Mouse (Mus musculus) embryonic stem cell, embryonic (primary cell): ENCODE data around the gene Pomt2.

ENCODE experiments used
- CTCF ChIA-PET, 4 experiments: fragments of 300-600 bp in 2 of 4; fragments of 350-600 bp in 2 of 4; sonication (Branson Sonifier 250); formaldehyde crosslinking; loops; one replicate each; lab custom pipeline; 2022; ENCODE audit warnings: inconsistent platforms in 2 of 4; lab: Charles Lee
- POLR2A ChIA-PET, 4 experiments: fragments of 300-600 bp in 2 of 4; fragments of 350-600 bp in 2 of 4; sonication (Branson Sonifier 250); formaldehyde crosslinking; loops; one replicate each; lab custom pipeline; 2022; ENCODE audit warnings: antibody characterized with exemption in 4 of 4, inconsistent platforms in 1 of 4; lab: Charles Lee

Pomt2 gene

DNA sequence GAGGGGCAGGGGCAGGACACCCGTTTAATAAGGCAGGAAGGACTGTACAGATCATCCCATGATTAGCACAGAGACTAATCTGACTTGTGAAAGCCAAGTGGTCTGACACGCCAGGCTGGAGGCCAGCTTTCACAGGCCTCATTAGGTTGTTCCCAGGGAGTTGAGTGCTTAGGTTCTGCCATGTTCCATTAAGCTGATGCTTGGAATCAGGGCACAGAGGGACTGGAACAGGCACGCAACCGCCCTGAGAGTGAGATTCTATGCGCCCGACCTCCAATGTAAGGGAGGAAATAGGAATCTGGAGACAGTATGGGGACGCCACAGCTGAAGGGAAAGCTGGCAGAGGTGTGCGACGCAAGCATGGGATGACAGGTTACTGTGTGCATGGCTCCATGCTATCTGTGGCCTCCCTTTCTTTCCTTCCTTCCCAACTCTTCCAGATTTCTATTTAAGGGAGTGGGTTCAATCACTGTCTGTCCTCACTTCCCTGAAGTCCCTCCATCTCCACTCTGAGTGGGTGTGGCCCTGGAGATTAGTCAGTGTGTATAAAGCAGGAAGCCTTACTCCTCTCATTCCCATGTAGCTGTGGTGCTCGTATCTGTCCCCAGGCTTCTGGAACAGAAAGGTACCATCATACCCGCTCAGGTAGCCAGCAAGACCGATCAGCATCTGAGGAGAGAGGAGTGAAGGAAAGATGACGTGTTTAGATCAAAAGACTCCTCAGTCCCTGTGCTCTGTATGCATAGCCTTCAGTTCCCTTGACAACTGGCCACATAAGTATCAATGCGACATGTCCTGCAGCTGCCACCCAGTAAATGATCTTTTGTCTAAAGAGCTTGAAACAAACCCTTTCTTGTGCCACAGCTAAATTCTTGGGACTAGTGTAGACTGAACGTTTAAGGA is 10.1 kb downstream of the Pomt2 start:
- CTCF ChIA-PET: interaction anchor here in 2 of 4 experiments (0.6 kb wide), 2 partner anchors 85 to 104 kb away, joined by 3 to 15 read pairs; no protein-coding TSS in a partner anchor

GRCm38 (mm10) chr12:87132784-87133183 is 15.0 kb downstream of the Pomt2 start:
- ChIA-PET POLR2A (interaction anchor here in 2 of 4 experiments (1.1 to 1.6 kb wide), 2 partner anchors 15 to 16 kb away, joined by 5 to 8 read pairs; partner anchors contain the start of gene Pomt2 (in 2 of the 2)), CTCF (interaction anchor here in 1 of 4 experiments (0.7 kb wide), 1 partner anchor 24 kb away, joined by 4 read pairs; no protein-coding TSS in a partner anchor)

More for the DNA sequence above, 10.1 kb downstream of the Pomt2 start:
- POLR2A ChIA-PET: interaction anchor here (0.5 to 4.4 kb wide), 16 partner anchors 9 to 1658 kb away, joined by 3 to 26 read pairs (median 4); partner anchors contain the start of genes Pomt2 (in 3 of the 4), Gstz1 (in 2 of the 4) and Sptlc2 (in 1 of the 4)

DNA sequence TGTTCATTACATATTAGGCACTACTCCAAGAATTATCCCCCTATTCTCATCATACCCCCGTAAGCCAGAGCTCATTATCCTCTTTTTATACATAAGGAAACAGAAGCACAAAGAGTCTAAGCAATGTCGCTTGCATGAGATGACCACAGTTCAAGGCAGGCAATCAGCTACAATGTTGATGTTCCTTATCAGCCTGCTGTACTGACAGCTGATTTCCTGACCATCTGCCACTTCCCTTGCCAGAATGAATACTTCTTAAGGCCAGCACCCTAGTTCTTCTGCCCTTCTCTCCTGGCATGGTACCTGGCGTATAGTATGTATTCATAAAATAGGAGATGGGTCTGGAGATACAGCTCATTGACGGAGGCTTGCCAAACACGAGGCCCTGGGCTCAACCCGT is 15.6 kb downstream of the Pomt2 start:
- CTCF ChIA-PET: interaction anchor here in 1 of 4 experiments (0.7 kb wide), 1 partner anchor 25 kb away, joined by 4 read pairs; no protein-coding TSS in a partner anchor
- POLR2A ChIA-PET: interaction anchor here in 2 of 4 experiments (0.7 to 1.6 kb wide), 4 partner anchors 11 to 16 kb away, joined by 3 to 8 read pairs (median 4); partner anchors contain the start of gene Pomt2 (in 2 of the 2)

GRCm38 (mm10) chr12:87131619-87132018 is 16.1 kb downstream of the Pomt2 start:
- POLR2A ChIA-PET: interaction anchor here in 1 of 4 experiments (0.9 to 1.3 kb wide), 2 partner anchors 12 to 16 kb away, joined by 3 to 5 read pairs; partner anchors contain the start of genes Gstz1 and Pomt2

DNA sequence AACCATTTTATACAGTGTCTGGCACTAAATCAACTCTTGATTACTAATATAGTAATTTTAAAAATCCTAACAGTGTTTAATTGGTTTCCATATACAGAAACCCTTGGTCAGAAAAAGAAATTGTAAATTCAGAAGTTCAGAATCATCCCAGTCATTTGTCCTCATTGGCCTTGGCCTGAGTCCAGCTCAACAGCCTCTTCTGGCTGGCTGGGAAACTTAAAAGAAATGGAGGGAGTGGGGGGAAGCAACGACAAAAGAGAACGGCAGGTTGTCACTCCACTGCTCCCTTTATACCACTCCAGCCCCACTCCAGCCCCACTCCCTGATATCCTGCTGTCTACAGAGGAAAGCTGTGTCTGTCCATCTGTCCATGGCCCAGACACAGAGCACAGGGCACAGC is 16.6 kb downstream of the Pomt2 start:
- CTCF ChIA-PET: no interaction called here
- POLR2A ChIA-PET: interaction anchor here in 1 of 4 experiments (1.3 kb wide), 1 partner anchor 16 kb away, joined by 5 read pairs; the partner anchor contains the start of genes Gstz1 and Pomt2

More at GRCm38 (mm10) chr12:87131619-87132018, 16.1 kb downstream of the Pomt2 start:
- CTCF ChIA-PET: no interaction called here

DNA sequence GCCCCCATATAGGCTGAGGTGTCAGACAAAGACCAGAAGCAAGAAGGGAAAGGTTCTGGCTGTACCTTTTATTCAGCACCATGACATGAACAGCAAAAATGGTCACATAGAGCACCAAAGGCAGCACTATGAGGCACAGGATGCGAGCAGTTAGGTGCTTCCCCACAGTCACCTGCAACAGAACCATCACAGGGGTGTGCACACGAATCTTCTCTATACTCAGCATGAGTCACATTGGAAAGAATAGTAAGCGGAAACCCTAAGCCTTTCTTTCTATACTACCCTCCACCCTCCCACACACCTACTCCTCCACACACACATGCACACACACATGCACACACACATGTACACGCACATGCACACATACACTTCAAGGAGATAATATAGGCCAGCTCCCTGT is 17.5 kb downstream of the Pomt2 start:
- ChIA-PET POLR2A (interaction anchor here in 1 of 4 experiments (0.7 kb wide), 1 partner anchor 686 kb away, joined by 3 read pairs; no protein-coding TSS in a partner anchor), CTCF (interaction anchor here in 1 of 4 experiments (0.6 kb wide), 1 partner anchor 151 kb away, joined by 5 read pairs; no protein-coding TSS in a partner anchor)

GRCm38 (mm10) chr12:87127256-87127655 is 20.5 kb downstream of the Pomt2 start:
- CTCF ChIA-PET: interaction anchor here in 1 of 4 experiments (0.6 kb wide), 1 partner anchor 93 kb away, joined by 3 read pairs; no protein-coding TSS in a partner anchor
- POLR2A ChIA-PET: interaction anchor here in 1 of 4 experiments (0.7 to 1.4 kb wide), 3 partner anchors 11 to 38 kb away, joined by 3 read pairs; no protein-coding TSS in a partner anchor

GRCm38 (mm10) chr12:87121918-87122589 is 25.7 kb downstream of the Pomt2 start:
- CTCF ChIA-PET: no interaction called here
- POLR2A ChIA-PET: no interaction called here

DNA sequence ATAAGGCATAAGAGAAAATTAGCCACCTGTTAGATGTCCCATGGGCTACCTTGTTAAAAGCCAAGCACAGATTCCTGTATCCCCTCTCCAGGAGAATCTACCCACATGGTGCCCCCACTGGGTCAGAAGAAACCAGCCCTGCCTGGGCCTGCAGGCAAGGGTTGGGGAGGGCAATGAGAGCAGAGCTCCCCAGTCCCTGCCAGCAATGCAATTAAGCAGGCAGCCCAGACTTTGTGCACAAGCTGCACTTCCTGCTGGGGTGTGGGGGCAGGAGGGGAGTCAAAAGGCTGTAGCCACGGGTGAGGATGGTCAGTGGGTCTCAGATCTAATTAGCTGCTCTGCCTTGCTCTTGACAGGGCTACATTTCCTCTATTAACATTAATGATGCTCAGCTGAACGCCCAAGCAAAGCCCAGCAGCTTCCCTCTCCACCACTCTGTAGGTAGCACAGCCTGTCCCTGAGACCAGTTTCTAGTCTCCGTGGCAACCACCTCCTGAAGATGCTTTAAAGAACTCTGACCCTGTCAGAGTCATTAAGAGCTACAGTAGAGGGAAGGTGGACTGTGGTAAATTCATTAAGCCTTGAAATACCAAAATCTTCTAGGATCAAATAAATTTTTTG is 40.3 kb downstream of the Pomt2 start:
- POLR2A ChIA-PET: no interaction called here
- CTCF ChIA-PET: interaction anchor here in 1 of 4 experiments (1.4 kb wide), 1 partner anchor 19 kb away, joined by 3 read pairs; no protein-coding TSS in a partner anchor

- CTCF ChIA-PET: interaction anchor here in 2 of 4 experiments (0.6 to 1.4 kb wide), 4 partner anchors 16 to 702 kb away, joined by 3 to 4 read pairs (median 4); no protein-coding TSS in a partner anchor
- POLR2A ChIA-PET: interaction anchor here in 1 of 4 experiments (1.2 kb wide), 2 partner anchors 8 to 17 kb away, joined by 3 to 4 read pairs; no protein-coding TSS in a partner anchor
These were observed 43.0 kb downstream of the Pomt2 start for GRCm38 (mm10) chr12:87104796-87105195.

- CTCF ChIA-PET: interaction anchor here (0.5 to 1.4 kb wide), 5 partner anchors 15 to 327 kb away, joined by 3 to 5 read pairs (median 4); no protein-coding TSS in a partner anchor
- POLR2A ChIA-PET: interaction anchor here in 1 of 4 experiments (0.7 to 1.3 kb wide), 3 partner anchors 15 to 1339 kb away, joined by 3 to 4 read pairs (median 3); no protein-coding TSS in a partner anchor
These were observed 44.3 kb downstream of the Pomt2 start for GRCm38 (mm10) chr12:87103471-87103870.

- ChIA-PET POLR2A (interaction anchor here in 2 of 4 experiments (0.7 to 1.9 kb wide), 10 partner anchors 9 to 182 kb away, joined by 3 to 10 read pairs (median 4); partner anchors contain the start of genes Gstz1 (in 1 of the 2) and Pomt2 (in 1 of the 2)), CTCF (interaction anchor here in 3 of 4 experiments (0.5 to 1.4 kb wide), 8 partner anchors 10 to 87 kb away, joined by 3 to 8 read pairs (median 4); no protein-coding TSS in a partner anchor)
These were observed 45.6 kb downstream of the Pomt2 start, which contains the start of gene Ngb for GRCm38 (mm10) chr12:87102165-87102631. Gene Ngb, minus strand, starts transcription at chr12:87102539.

DNA sequence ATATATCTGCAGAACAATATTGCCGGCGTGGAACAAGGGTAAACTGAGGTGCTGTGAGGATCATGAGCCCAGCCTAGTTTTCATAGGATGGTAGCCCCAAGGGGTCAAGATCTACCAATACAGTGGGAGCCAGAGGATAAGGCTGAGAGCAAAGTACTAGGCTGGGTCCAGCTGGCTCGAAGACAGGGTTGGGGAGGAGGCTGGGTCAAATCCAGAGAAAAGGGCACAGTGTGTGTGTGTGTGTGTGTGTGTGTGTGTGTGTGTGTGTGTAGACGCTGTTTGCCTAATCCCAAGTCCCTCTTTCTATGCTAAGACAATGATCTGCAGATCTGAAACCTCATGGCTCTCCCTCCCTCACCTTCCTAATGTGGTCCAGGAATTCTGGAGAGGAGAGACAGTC is 47.4 kb downstream of the Pomt2 start:
- POLR2A ChIA-PET: no interaction called here
- CTCF ChIA-PET: no interaction called here

GRCm38 (mm10) chr12:87093671-87094070 is 54.1 kb downstream of the Pomt2 start:
- CTCF ChIA-PET: interaction anchor here in 2 of 4 experiments (0.6 to 0.9 kb wide), 3 partner anchors 41 to 378 kb away, joined by 3 to 5 read pairs (median 4); no protein-coding TSS in a partner anchor
- POLR2A ChIA-PET: interaction anchor here in 1 of 4 experiments (1.0 kb wide), 1 partner anchor 10 kb away, joined by 3 read pairs; no protein-coding TSS in a partner anchor

DNA sequence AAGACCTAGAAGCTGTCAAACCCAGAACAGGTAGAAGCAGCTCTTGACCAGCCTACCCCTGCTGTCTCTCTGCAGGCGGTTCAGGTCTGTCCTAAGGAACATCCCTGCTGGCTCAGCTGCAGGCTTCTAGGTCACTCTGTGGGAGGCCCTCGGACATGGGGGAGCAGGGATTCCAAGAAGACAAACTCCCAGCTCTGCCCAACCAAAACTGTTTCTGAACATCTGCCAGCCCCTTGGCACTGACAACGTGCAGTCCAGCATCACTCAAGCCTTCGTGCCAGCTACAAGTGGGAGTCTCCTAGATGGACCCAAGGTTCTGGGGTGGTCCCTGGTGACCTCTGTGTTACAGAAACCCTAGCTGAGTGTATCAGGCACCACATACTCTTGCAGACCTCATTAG is 54.5 kb downstream of the Pomt2 start:
- ChIA-PET POLR2A (interaction anchor here in 2 of 4 experiments (1.0 to 1.3 kb wide), 2 partner anchors 8 to 9 kb away, joined by 3 to 4 read pairs; no protein-coding TSS in a partner anchor), CTCF (interaction anchor here in 2 of 4 experiments (0.6 to 1.4 kb wide), 4 partner anchors 9 to 378 kb away, joined by 3 to 6 read pairs (median 4); partner anchors contain the start of gene Ngb (in 1 of the 2))

- ChIA-PET CTCF (interaction anchor here in 2 of 4 experiments (0.6 to 1.4 kb wide), 2 partner anchors 10 to 92 kb away, joined by 6 to 10 read pairs; partner anchors contain the start of gene Ngb (in 1 of the 2)), POLR2A (interaction anchor here in 2 of 4 experiments (1.0 to 1.3 kb wide), 2 partner anchors 10 to 56 kb away, joined by 3 to 4 read pairs; partner anchors contain the start of gene Pomt2 (in 1 of the 2))
These were observed 55.9 kb downstream of the Pomt2 start for GRCm38 (mm10) chr12:87091916-87092315.
